ENCODE assay signal across 20 mouse cellular contexts in the genomic region with DNA sequence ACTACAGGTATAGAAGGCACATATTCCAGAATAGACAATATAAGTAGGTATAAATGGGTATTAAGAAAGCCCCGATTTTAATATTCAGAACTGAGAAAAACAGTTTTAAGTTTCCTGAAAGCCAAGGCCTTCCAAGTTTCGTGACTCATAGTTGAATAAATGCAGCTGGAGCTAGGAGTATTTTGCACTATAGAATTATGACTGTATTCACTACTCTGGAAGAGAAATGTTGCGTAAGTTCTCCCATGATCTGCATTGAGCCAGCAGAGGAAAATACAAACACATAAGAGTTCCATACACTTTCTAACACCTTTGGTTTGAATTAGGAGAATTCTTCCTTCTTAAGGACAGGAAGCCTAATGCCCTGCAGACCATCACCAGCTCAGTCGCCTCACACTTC.
"Had no signal": no experiment of that assay in that cellular context is flagged by ENCODE, and none has a peak within 500 bp of the region (broad histone marks: within the 10 kb centered on the region; RNA-seq: fewer than 3 reads in every experiment).

No protein-coding gene starts in this region.

- H3K9me3 ChIP-seq: midbrain, embryonic 12.5 days; neural tube, embryonic 13.5 days; neural tube, embryonic 15.5 days; stomach, embryonic 15.5 days had no signal

- H3K27me3 ChIP-seq: midbrain, embryonic 12.5 days; neural tube, embryonic 13.5 days; neural tube, embryonic 15.5 days; stomach, embryonic 15.5 days had no signal

- H3K4me2 ChIP-seq: lung, embryonic 14.5 days; midbrain, embryonic 12.5 days; neural tube, embryonic 13.5 days; neural tube, embryonic 15.5 days; stomach, embryonic 15.5 days had no signal

- H3K9ac ChIP-seq: liver, embryonic 14.5 days; lung, embryonic 14.5 days; midbrain, embryonic 12.5 days; neural tube, embryonic 13.5 days; neural tube, embryonic 15.5 days; stomach, embryonic 15.5 days had no signal

- DNase-seq: lung, adult 18-20 months; lung, embryonic 14.5 days; lung, postnatal 14 days; lung, postnatal 36 days; midbrain, embryonic 14.5 days; retina, postnatal 1 day; right cerebral cortex, adult 18-20 months; right cerebral cortex, postnatal 25 days; right cerebral cortex, postnatal 4 days; spleen, adult 18-20 months; thymus, adult 2 months; thymus, postnatal 25 days had no signal

- H3K4me3 ChIP-seq: midbrain, embryonic 12.5 days; myocyte; neural tube, embryonic 13.5 days; neural tube, embryonic 15.5 days; stomach, embryonic 15.5 days had no signal

- H3K27ac ChIP-seq: liver, embryonic 14.5 days; midbrain, embryonic 12.5 days; neural tube, embryonic 13.5 days; neural tube, embryonic 15.5 days; stomach, embryonic 15.5 days; stomach, postnatal 0 days had no signal

- H3K4me1 ChIP-seq: midbrain, embryonic 12.5 days; neural tube, embryonic 13.5 days; neural tube, embryonic 15.5 days; stomach, embryonic 15.5 days had no signal

- ATAC-seq: midbrain, embryonic 16.5 days had no signal
